Comparison of ENCODE assay signal across 11 mouse cellular contexts in the genomic region with DNA sequence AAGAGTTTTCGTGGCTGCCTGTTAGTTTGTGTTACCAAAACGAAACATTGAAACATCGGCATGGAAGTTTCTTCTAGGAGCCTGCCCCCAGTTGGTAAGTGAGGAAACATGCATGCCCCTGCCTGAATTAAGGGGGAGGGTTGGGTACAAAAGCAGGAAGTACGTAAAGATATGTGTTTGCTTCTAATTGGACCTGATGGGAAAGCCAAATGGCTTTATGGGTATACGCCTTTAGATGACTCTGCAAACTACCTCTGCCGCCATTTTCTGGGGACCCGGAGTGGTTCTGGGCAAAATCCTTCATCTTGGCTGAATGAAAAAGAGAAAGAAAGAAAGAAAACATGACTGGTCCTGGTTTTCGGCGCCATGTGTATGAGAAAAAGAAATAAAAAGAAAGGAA. TPM values are rescaled to one million over a fixed set of nuclear protein-coding genes. Genes with fewer than 3 reads are reported as not detected.
DNase-seq lines count a peak whose midpoint lies in the region; ATAC-seq and TF ChIP-seq lines count a peak whose summit lies in the region.
"Had no signal": no experiment of that assay in that cellular context is flagged by ENCODE, and none has a peak within 500 bp of the region (broad histone marks: within the 10 kb centered on the region; RNA-seq: fewer than 3 reads in every experiment).

No protein-coding gene starts in this region.

- TF ChIP-seq CTCF in thymus, adult 2 months (IDR thresholded peaks at IDR 0.05; ENCODE audit: borderline replicate concordance, control insufficient read depth, extremely low read depth, insufficient read depth, low read length, poor library complexity): no peak

- H3K4me3 ChIP-seq in heart, embryonic 15.5 days: peak overlapping the region; percentile 24
- peak overlapping the region; percentile 69 for H3K4me3 ChIP-seq in thymus, adult 2 months (ENCODE audit: control insufficient read depth, insufficient read depth, low read length)
- H3K4me3 ChIP-seq: embryonic facial prominence, embryonic 13.5 days had no signal

- H3K9ac ChIP-seq in heart, embryonic 15.5 days: no peak overlapping the region
- H3K9ac ChIP-seq: embryonic facial prominence, embryonic 13.5 days; lung, embryonic 15.5 days had no signal

- no peak for ATAC-seq in heart, embryonic 15.5 days (replicated peaks; ENCODE audit: insufficient number of reproducible peaks, insufficient read depth, low FRiP score, low read depth)

- no peak overlapping the region for H3K27ac ChIP-seq in heart, embryonic 15.5 days
- H3K27ac ChIP-seq in thymus, adult 2 months (ENCODE audit: control insufficient read depth, insufficient read depth, low read length): peak overlapping the region; percentile 69
- H3K27ac ChIP-seq: embryonic facial prominence, embryonic 13.5 days; lung, embryonic 15.5 days had no signal

- no peaks in the 10 kb centered on the region for H3K4me1 ChIP-seq in heart, embryonic 15.5 days (replicated peaks)
- peaks cover 10% of the 10 kb centered on the region for H3K4me1 ChIP-seq in thymus, adult 2 months (replicated peaks; ENCODE audit: control insufficient read depth, insufficient read depth, low read length)
- H3K4me1 ChIP-seq: embryonic facial prominence, embryonic 13.5 days; lung, embryonic 15.5 days had no signal

- 79% methylated on average over 9 of the region's 9 CpGs for WGBS in heart, embryonic 15.5 days
- WGBS in thymus, adult 2 months: 6% methylated on average over 9 of the region's 9 CpGs

- H3K4me2 ChIP-seq in heart, embryonic 15.5 days: no peak overlapping the region
- H3K4me2 ChIP-seq: embryonic facial prominence, embryonic 13.5 days; lung, embryonic 15.5 days had no signal

- no peaks in the 10 kb centered on the region for H3K36me3 ChIP-seq in heart, embryonic 15.5 days
- H3K36me3 ChIP-seq in thymus, adult 2 months (ENCODE audit: control insufficient read depth, insufficient read depth, low read length): peaks cover 17% of the 10 kb centered on the region
- H3K36me3 ChIP-seq: embryonic facial prominence, embryonic 13.5 days; lung, embryonic 15.5 days had no signal

- DNase-seq in heart, postnatal 36 days: no peak
- peak; percentile 65 for DNase-seq in c-Kit-negative CD71-positive TER-119-positive erythroid progenitor cells, embryonic 14.5 days (ENCODE audit: low read depth, low spot score)
- peak; percentile 48 for DNase-seq in lung, postnatal 25 days (ENCODE audit: low spot score)
- DNase-seq in thymus, adult 2 months: peak; percentile 74
- DNase-seq in layer of hippocampus, postnatal 25 days (ENCODE audit: extremely low spot score in 1 of 2, low spot score in 1 of 2): no peak
- no peak for DNase-seq in embryo, embryonic 10 days (ENCODE audit: low spot score)
- no peak for DNase-seq in embryo, embryonic 9.5 days (ENCODE audit: extremely low spot score)
- DNase-seq: right cerebral cortex, postnatal 4 days had no signal

- no peak for TF ChIP-seq POLR2A in thymus, adult 2 months (IDR thresholded peaks at IDR 0.05; ENCODE audit: control insufficient read depth, extremely low read depth, insufficient read depth, low read length, poor library complexity)

- intact Hi-C loops in heart, postnatal 36 days (cut with DNase I): no loop called here

- no peaks in the 10 kb centered on the region for H3K9me3 ChIP-seq in heart, embryonic 15.5 days (replicated peaks)
- H3K9me3 ChIP-seq: embryonic facial prominence, embryonic 13.5 days; lung, embryonic 15.5 days had no signal

- H3K27me3 ChIP-seq in heart, embryonic 15.5 days: no peaks in the 10 kb centered on the region
- no peaks in the 10 kb centered on the region for H3K27me3 ChIP-seq in thymus, adult 2 months (ENCODE audit: control insufficient read depth, insufficient read depth, low read length)
- H3K27me3 ChIP-seq: lung, embryonic 15.5 days had no signal

RNA-seq across cellular contexts. Expression of gene Slfn3, which starts 33.1 kb away (rescaled TPM):
- polyA plus RNA-seq in heart, embryonic 15.5 days (2015; fragmentation: Nextera tagmentation; extraction: Ambion mirVana): 1.3 TPM in 2 replicates
- total RNA-seq in heart, postnatal 36 days (2021): 1 to 10 TPM; 3.1 to 4.1 TPM
- polyA plus RNA-seq in thymus, adult 2 months (2012; rRNA removed): 2.7 and 3.0 TPM in 2 replicates
- total RNA-seq in layer of hippocampus, postnatal 25 days (2021): under 1 TPM; 0.14 to 0.42 TPM

RNA-seq across cellular contexts. Expression of gene Slfn4, which starts 49.2 kb away (rescaled TPM):
- polyA plus RNA-seq in heart, embryonic 15.5 days (2015; fragmentation: Nextera tagmentation; extraction: Ambion mirVana): 0.08 and 0.18 TPM in 2 replicates
- under 1 TPM; 0.17 to 0.19 TPM for total RNA-seq in heart, postnatal 36 days (2021)
- 1.6 and 1.8 TPM in 2 replicates for polyA plus RNA-seq in thymus, adult 2 months (2012; rRNA removed)
- total RNA-seq in layer of hippocampus, postnatal 25 days (2021): not detected

Comparison
In these comparisons a context has a peak if more than half of its experiments do, and no peak if none do; other contexts are left out.
1. DNase-seq: peak in c-Kit-negative CD71-positive TER-119-positive erythroid progenitor cells, embryonic 14.5 days (single experiment), lung, postnatal 25 days (single experiment) and thymus, adult 2 months (single experiment); none in heart, postnatal 36 days (0 of 2), layer of hippocampus, postnatal 25 days (0 of 2), embryo, embryonic 10 days (single experiment) and embryo, embryonic 9.5 days (single experiment).